Mouse (Mus musculus) kidney, postnatal 4 days (tissue): ENCODE results near the gene B4galt1.

Experiments used
- DNase-seq, 2 experiments: peaks; one replicate each; pipeline ENCODE4 v3.0.0; 2021; ENCODE audit warnings: mixed read lengths in 2 of 2

Gene B4galt1

GRCm38 (mm10) chr4:40853565-40854386 is at the start of gene B4galt1:
Gene B4galt1 (minus strand): TSS chr4:40854005.
- peak; percentile 100 for DNase-seq

GRCm38 (mm10) chr4:40900612-40901011 is 46.8 kb upstream of the B4galt1 start:
- DNase-seq = no peak

GRCm38 (mm10) chr4:40900071-40900470 is 46.3 kb upstream of the B4galt1 start:
- no peak for DNase-seq

- DNase-seq = no peak
Observed at GRCm38 (mm10) chr4:40899264-40899663, 45.5 kb upstream of the B4galt1 start.

GRCm38 (mm10) chr4:40898476-40899044 is 44.8 kb upstream of the B4galt1 start:
- DNase-seq = no peak

GRCm38 (mm10) chr4:40895646-40896045 is 41.8 kb upstream of the B4galt1 start:
- no peak for DNase-seq

GRCm38 (mm10) chr4:40895118-40895517 is 41.3 kb upstream of the B4galt1 start:
- no peak for DNase-seq

GRCm38 (mm10) chr4:40891206-40891605 is 37.4 kb upstream of the B4galt1 start:
- no peak for DNase-seq

GRCm38 (mm10) chr4:40889983-40890382 is 36.2 kb upstream of the B4galt1 start:
- DNase-seq = no peak

- no peak for DNase-seq
Observed at GRCm38 (mm10) chr4:40889252-40889651, 35.4 kb upstream of the B4galt1 start.

- no peak for DNase-seq
Observed at GRCm38 (mm10) chr4:40888839-40889238, 35.0 kb upstream of the B4galt1 start.

- no peak for DNase-seq
Observed at GRCm38 (mm10) chr4:40885883-40886282, 32.1 kb upstream of the B4galt1 start.

GRCm38 (mm10) chr4:40885166-40885525 is 31.3 kb upstream of the B4galt1 start:
- no peak for DNase-seq

- DNase-seq = no peak
Observed at GRCm38 (mm10) chr4:40884282-40885165, 30.7 kb upstream of the B4galt1 start.

- no peak for DNase-seq
Observed at GRCm38 (mm10) chr4:40883200-40883599, 29.4 kb upstream of the B4galt1 start.

- DNase-seq = peak in 1 of 2 experiments; percentile 18
Observed at GRCm38 (mm10) chr4:40877528-40877927, 23.7 kb upstream of the B4galt1 start.

GRCm38 (mm10) chr4:40876814-40877371 is 23.1 kb upstream of the B4galt1 start:
- peak; percentile 71 to 80 for DNase-seq

GRCm38 (mm10) chr4:40875842-40876241 is 22.0 kb upstream of the B4galt1 start:
- peak in 1 of 2 experiments; percentile 6 for DNase-seq

GRCm38 (mm10) chr4:40874794-40875552 is 21.2 kb upstream of the B4galt1 start:
- no peak for DNase-seq

GRCm38 (mm10) chr4:40874151-40874600 is 20.4 kb upstream of the B4galt1 start:
- DNase-seq = peak; percentile 62 to 75

- DNase-seq = peak in 1 of 2 experiments; percentile 21
Observed at GRCm38 (mm10) chr4:40873320-40873719, 19.5 kb upstream of the B4galt1 start.

- DNase-seq = no peak
Observed at GRCm38 (mm10) chr4:40872129-40872528, 18.3 kb upstream of the B4galt1 start.
